Mouse (Mus musculus) kidney, postnatal 36 days (tissue): ENCODE measurements around the gene Cd300a.

Experiments
- DNase-seq, 2 experiments: peaks; one replicate each; pipeline ENCODE4 v3.0.0; 2021 to 2022; ENCODE audit warnings: mixed read lengths in 2 of 2

The Cd300a gene

GRCm38 (mm10) chr11:114908086-114908485 lies 18.2 kb downstream of the Cd300a start:
- no peak for DNase-seq

- DNase-seq = peak in 1 of 2 experiments; percentile 19
These were observed 19.7 kb downstream of the Cd300a start for GRCm38 (mm10) chr11:114909538-114909937.

GRCm38 (mm10) chr11:114912847-114913246 lies 23.0 kb downstream of the Cd300a start:
- DNase-seq = peak; percentile 69 to 87

GRCm38 (mm10) chr11:114914978-114915377 lies 25.1 kb downstream of the Cd300a start:
- no peak for DNase-seq

- DNase-seq = no peak
These were observed 27.3 kb downstream of the Cd300a start for GRCm38 (mm10) chr11:114917120-114917519.

- DNase-seq = no peak
These were observed 32.6 kb downstream of the Cd300a start for GRCm38 (mm10) chr11:114922439-114922838.

GRCm38 (mm10) chr11:114923961-114924360 lies 34.1 kb downstream of the Cd300a start:
- DNase-seq = peak in 1 of 2 experiments; percentile 68

GRCm38 (mm10) chr11:114929581-114929980 lies 39.7 kb downstream of the Cd300a start:
- no peak for DNase-seq

GRCm38 (mm10) chr11:114931041-114931440 lies 41.2 kb downstream of the Cd300a start:
- no peak for DNase-seq

GRCm38 (mm10) chr11:114933591-114933990 lies 43.8 kb downstream of the Cd300a start:
- no peak for DNase-seq

- DNase-seq = no peak
These were observed 44.3 kb downstream of the Cd300a start, which contains the start of gene Cd300lb for GRCm38 (mm10) chr11:114934144-114934543. Cd300lb (minus strand) TSS chr11:114934386.
